Mouse (Mus musculus) spleen, postnatal 36 days (tissue): ENCODE results near the gene Rps6kc1.

Experiments
- DNase-seq, 2 experiments: peaks; one replicate each; pipeline ENCODE4 v3.0.0; 2022; ENCODE audit warnings: low spot score in 2 of 2, mixed read lengths in 1 of 2

Gene Rps6kc1

GRCm38 (mm10) chr1:190667821-190668220 lies 243.7 kb downstream of the Rps6kc1 start:
- DNase-seq: no peak

GRCm38 (mm10) chr1:190667326-190667725 lies 244.2 kb downstream of the Rps6kc1 start:
- DNase-seq: no peak

- DNase-seq: no peak
These were observed 246.1 kb downstream of the Rps6kc1 start for GRCm38 (mm10) chr1:190665490-190665875.

GRCm38 (mm10) chr1:190664767-190665489 lies 246.6 kb downstream of the Rps6kc1 start:
- no peak for DNase-seq

GRCm38 (mm10) chr1:190663996-190664395 lies 247.6 kb downstream of the Rps6kc1 start:
- no peak for DNase-seq

GRCm38 (mm10) chr1:190662736-190663135 lies 248.8 kb downstream of the Rps6kc1 start:
- DNase-seq: no peak

GRCm38 (mm10) chr1:190661764-190662163 lies 249.8 kb downstream of the Rps6kc1 start:
- DNase-seq: no peak

GRCm38 (mm10) chr1:190661249-190661648 lies 250.3 kb downstream of the Rps6kc1 start:
- no peak for DNase-seq

GRCm38 (mm10) chr1:190659722-190660502 lies 251.7 kb downstream of the Rps6kc1 start:
- no peak for DNase-seq

GRCm38 (mm10) chr1:190658266-190658665 lies 253.3 kb downstream of the Rps6kc1 start:
- no peak for DNase-seq

GRCm38 (mm10) chr1:190656089-190656488 lies 255.5 kb downstream of the Rps6kc1 start:
- no peak for DNase-seq

GRCm38 (mm10) chr1:190655651-190656050 lies 255.9 kb downstream of the Rps6kc1 start:
- no peak for DNase-seq

- no peak for DNase-seq
These were observed 256.5 kb downstream of the Rps6kc1 start for GRCm38 (mm10) chr1:190655081-190655480.

- DNase-seq: no peak
These were observed 256.9 kb downstream of the Rps6kc1 start for GRCm38 (mm10) chr1:190654694-190655001.

- DNase-seq: no peak
These were observed 257.4 kb downstream of the Rps6kc1 start for GRCm38 (mm10) chr1:190653989-190654693.

- DNase-seq: no peak
These were observed 258.5 kb downstream of the Rps6kc1 start for GRCm38 (mm10) chr1:190653081-190653480.
